Mouse (Mus musculus): ENCODE results near the gene Hint3.
A peak's percentile ranks its signal among the peaks of the same experiment; 100 is the strongest.
"Not testable (repeated sequence)": the region's sequence is repeated elsewhere in the genome, so short reads cannot be mapped to it uniquely, and the experiment has no call there.

Hint3 gene

DNA sequence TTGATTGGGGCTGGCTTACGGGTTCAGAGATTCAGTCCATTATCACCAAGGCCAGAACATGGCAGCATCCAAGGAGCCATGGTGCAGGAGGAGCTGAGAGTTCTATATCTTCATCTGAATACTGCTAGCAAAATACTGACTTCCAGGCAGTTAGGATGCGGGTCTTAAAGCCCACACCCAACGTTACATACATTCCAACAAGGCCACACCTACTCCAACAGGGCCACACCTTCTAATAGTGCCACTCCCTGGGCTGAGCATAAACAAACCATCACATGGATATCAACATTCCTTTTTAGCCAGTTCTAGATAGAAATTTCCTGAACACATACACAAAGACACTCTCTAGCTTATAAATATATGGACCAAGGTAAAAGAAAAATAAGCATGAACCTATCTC, at the start of gene Hint3:
TSS of gene Hint3 (minus strand) at position 120 of the 400 bp plus-strand sequence.
- no peak for DNase-seq (ENCODE audit: extremely low read depth, insufficient read length, low spot score)

DNA sequence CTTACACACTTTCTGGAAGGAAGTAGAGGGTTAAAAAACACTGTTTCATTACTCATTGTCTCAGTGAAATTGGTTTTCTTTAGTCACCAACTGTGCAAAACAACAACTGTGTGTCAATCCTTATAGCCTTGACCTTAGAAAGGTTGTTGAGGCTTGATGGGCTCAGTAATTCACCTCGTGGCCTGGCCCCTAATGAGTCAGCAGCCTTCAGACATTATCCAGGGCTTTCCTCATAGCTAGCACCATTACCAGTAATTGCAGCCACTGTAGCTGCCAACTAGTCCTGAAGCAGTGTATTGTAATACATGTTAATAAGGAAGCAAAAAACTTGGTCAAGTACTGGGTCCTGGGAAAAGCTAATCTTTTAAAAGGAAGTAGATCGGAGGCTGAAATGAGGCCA, 48.6 kb upstream of the Hint3 start:
- no peak for DNase-seq (ENCODE audit: extremely low read depth, insufficient read length, low spot score)

DNA sequence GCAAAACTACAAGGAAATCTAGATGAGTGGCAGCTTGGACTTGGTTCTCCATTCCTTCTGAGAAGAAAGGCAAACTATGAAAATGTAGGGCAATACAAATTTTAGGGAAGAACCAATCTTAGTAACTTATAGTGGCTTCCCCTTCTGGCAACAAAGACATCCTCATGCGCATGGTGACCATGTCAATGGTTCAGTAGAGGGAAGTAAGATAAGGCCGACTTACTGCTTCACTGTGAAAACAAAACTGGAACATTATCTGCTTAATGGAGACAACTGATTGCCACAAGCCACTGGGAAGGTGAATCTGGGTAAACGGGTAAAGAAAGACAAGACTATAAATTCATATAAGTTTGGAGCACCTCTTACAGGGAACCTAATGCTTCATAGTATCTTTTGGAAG, 45.4 kb upstream of the Hint3 start:
- no peak for DNase-seq (ENCODE audit: extremely low read depth, insufficient read length, low spot score)

DNA sequence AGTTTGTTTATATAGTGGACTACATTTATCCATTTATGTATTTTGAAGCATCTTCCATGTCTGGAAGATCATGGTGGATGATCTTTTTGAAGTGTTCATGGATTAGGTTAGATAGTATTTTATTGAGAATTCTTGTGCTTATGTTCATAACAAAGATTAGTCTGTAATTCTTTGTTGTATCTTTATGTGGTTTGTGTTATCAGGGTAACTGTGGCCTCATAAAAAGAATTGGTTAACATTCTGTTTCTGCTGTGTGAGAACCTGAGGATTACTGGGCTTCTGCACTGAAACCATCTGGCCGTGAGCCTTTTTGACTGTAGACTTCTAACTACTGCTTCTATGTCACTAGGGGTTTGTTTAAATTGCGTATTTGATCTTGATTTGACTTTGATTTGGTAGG, 37.1 kb upstream of the Hint3 start:
- DNase-seq (ENCODE audit: extremely low read depth, insufficient read length, low spot score) = no peak

DNA sequence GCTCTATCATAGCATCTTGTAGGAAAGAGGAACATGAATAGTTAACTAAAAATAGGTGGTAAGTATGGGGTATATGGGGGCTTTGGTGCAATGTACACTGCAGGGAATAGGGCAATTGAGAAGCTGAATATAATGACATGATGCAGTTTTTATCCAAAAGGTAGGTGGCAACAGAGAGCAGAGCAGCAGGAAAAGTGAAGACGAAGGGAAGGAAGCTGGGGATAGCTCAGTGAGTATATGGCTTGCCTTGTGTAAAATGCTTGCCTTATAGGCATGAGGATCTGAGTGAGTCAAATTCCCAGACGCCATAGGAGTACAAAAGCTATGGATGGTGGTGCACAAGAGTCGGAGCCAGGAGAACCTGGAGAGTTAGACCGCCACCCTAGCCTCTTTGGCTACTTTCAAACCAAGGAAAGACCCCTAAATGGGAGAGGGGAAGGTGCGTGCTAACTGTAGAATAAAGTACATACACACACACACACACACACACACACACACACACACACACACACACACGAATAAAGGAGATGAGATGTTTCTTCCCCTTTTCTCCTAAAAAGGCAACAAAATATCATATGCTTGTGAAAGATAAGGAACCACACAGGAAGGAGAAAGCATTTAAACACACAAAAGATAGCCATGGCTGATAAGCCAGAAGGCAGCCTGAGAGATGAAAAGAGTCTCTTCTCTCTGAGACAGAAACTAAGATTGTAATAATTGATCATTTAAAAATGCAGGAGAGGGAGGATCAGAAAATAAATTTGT, 31.3 kb upstream of the Hint3 start:
- DNase-seq (ENCODE audit: extremely low read depth, insufficient read length, low spot score) = no peak

DNA sequence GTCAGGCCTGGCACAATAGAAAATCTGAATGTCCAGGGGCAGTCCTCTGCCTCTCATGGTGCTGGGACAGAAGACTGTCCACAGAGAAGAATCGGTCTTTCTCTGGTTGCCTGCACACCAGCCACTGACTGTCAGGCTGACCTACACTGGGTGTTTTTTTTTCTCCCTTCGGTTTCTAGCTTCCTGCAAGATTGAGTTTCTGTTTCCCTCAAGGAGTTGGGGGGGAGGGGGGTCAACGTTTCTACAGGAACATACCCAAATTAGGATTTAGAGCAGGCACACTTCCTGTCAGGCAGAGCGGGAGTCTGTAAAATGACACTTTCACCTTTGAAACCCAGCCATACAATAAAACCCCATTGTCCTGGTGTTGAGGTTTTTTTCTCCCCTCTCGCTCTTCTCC, 26.2 kb upstream of the Hint3 start:
- DNase-seq (ENCODE audit: extremely low read depth, insufficient read length, low spot score) = no peak

DNA sequence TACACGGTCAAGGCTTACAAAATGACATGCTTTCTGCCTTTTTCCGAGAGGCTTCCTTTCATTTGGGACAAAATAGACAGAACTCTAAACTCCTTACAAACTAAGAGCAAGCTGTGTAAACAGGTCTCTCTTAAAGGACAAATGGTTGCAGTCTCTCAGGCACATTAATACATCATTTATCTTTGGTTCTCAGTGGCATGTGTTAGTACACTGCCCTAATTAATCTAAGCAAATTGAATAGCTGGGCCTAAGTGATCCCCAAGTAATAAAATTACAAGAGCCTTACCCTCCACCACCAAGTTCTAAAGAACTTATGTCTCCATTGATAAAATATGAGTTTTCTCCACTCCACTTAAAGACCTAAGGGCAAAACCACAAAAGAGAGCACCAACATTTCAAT, 18.2 kb upstream of the Hint3 start:
- DNase-seq (ENCODE audit: extremely low read depth, insufficient read length, low spot score) = no peak

DNA sequence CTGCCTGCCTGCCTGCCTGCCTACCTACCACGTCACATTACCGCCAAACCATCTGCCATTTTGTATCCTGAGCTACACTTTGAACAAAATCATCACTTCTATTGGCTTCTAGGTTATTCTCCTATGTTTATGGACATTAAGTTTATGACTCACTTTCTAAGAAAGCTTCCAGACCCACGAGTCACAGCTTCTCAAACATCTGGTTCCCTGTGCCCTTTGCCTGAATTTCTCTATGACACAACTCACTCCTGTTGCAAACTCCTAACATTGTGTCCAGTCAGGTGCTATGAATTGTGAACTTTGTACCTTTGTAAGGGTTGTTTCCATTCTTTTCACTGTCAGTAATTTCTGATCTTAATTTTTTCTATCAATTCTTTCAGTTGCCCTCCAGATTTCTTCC, 8.8 kb upstream of the Hint3 start:
- DNase-seq (ENCODE audit: extremely low read depth, insufficient read length, low spot score) = peak; percentile 3

DNA sequence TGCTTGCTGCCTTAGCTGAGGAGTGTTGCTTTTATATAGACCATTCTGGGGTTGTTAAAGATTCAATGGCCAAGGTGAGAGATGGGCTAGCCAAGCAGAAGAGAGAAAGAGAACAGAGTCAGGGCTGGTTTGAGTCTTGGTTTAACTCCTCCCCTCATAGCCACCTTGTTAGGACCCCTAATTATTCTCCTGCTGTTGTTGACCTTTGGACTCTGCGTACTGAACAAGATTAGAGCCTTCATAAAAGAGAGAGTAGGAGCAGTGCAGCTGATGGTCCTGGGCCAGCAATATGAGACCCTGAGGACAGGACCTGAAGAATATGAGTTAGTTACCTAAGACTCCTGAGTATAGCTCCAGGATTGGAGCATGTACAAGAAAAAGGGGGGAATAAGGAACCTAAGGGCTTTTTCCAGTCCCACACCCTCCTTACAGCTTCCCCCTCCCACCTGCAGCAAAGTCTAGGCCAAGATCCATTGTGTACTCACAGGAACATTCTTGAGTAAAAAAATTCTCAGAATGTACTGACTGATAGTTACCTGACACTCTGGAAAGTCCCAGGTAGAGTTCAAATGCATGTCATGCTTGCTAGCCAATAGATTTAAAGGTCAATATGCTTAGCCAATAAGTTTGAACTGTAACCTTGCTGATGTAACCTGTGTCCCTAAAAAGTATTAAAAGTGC, 7.2 kb upstream of the Hint3 start:
- DNase-seq (ENCODE audit: extremely low read depth, insufficient read length, low spot score) = not testable (repeated sequence)

DNA sequence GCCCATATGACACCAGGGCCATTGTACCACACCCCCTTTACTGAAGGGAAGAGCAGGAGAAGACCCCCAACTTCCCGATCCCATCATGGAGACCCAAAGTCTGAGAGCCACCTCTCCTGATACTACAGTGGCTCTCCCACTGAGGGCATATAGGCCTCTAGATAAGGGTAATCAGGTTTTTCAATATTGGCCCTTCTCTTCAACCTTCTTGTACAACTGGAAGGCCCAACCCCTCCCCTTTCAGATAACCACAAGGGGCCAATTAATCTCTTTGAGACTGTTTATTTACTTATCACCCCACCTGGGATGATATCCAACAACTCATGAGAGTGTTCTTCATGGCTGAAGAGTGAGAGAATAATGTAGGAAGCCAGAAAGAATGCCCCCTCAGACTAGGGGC, 3.3 kb upstream of the Hint3 start:
- DNase-seq (ENCODE audit: extremely low read depth, insufficient read length, low spot score) = no peak

DNA sequence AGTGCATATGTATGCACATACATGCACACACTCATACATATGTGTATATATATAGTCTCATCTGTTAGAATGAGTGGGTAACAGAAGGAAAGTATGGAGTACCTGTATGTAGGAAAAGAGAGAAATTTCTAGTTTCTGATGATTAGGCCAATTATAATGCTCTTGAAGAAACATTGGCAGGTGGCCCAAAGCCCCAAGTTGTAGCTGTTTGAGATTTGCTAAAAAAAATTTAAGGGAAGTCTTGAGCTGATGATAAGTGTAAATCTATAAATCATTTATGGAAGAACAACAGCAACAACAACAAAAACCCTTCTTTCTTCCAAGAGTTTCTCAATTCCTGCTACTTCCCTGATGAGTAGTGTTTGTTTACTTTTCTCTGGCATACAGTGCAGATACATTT, 545 bp upstream of the Hint3 start:
- DNase-seq (ENCODE audit: extremely low read depth, insufficient read length, low spot score) = no peak

DNA sequence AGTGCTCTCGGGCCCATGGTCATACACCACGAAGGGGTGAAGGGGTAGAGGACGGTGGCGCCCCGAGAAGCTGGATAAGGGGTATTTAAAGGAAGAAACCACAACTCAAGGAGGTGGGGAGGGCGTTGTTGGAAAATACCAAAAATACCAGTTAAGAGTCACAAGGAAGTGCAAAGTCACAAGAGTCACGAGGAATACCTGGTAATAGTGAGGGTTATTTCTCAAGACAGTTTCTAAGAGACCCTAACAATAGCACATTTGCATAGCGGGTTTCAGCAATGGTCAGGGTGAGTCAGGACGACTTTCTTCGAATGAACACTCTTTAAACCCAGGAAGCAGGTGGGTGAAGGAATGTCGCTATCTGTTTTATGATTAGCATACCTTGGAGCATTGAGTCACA, 988 bp downstream of the Hint3 start:
- not testable (repeated sequence) for DNase-seq (ENCODE audit: extremely low read depth, insufficient read length, low spot score)

DNA sequence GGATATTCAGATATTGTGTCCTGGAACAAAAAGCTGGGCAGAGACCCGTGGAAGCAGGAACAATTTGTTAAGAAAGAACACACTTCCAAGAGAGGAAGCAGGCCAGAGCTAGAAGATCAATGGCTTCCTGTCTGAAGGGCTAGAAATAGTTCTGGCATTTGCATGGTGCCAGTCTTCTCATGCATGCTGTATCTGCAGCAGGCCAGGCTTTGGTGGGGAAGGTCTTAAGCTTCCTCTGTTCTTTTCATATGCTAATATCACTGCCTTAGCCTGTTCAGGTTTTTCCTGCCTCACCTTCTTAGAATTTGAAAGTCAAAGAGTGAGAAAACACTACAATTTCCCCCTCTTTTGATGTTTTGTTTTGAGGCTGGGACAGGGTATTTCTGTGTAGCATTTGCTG, 1.9 kb downstream of the Hint3 start:
- DNase-seq (ENCODE audit: extremely low read depth, insufficient read length, low spot score) = no peak

DNA sequence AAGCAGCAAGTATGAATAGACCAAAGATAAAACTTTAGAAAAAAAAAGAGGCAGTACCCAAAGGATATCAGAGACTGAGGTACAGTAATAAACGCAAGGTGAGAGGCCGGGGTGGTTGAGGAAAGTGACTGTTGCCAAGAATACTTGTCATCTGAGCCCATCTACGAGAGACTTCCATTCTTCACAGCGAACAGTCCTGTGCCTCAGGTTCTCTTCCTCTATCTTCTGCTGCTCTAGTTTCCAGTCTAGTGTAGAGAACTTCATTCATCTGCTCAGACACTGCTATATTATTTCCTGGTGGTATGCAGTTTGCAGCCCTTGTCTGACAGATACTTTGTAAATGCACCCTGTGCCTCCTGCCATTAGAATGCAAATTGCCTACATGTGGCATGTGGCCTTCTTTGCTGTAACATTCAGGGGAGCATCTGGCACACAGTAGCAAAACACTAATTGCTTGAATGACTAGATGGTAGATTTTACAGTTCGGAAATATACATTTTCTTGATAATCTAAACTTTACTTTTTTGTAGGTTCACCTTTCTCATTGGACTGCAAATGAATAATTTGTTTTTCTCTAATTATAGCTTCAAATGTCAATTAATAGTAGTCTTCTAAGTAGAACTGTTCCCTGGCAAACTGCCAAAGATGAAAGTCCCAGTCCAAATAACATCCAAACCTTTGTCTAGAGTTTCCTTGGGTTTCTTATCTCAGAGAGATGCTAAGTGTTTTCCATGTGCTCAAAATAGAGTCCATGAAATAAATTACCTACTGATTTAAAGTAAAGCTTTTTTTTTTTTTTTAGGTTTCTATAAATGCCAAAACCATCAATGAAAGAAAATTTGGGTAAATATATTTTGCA, 5.0 kb downstream of the Hint3 start:
- no peak for DNase-seq (ENCODE audit: extremely low read depth, insufficient read length, low spot score)

DNA sequence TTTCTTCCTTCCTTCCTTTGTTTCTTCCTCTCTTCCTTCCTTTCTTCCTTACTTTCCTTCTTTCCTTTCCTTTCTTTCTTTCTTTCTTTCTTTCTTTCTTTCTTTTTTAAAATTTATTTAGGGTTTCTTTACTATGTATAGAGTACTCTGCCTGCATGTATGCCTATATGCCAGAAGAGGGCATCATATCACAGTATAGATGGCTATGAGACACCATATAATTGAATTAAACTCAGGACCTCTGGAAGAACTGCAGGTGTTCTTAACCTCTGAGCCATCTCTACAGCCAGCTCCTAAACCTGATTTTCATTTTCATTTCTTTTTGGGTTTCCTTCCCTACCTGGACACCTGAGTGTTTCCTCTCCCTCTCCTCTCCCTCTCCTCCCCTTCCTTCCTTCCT, 6.5 kb downstream of the Hint3 start:
- DNase-seq (ENCODE audit: extremely low read depth, insufficient read length, low spot score) = no peak

DNA sequence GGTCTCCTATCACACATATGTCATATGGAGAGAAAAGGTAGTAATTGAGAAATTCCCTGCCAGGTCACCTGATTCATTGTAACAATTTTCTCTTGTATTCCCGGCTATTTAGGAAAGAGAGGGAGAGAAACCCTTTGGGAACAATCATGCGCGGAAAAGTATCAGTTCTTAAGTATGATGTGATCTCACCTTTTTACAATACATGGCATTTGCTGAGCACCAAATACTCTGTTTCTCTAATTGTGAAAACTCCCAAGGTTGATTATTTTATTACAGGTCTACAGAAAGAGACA, 10.6 kb downstream of the Hint3 start:
- DNase-seq (ENCODE audit: extremely low read depth, insufficient read length, low spot score) = no peak

DNA sequence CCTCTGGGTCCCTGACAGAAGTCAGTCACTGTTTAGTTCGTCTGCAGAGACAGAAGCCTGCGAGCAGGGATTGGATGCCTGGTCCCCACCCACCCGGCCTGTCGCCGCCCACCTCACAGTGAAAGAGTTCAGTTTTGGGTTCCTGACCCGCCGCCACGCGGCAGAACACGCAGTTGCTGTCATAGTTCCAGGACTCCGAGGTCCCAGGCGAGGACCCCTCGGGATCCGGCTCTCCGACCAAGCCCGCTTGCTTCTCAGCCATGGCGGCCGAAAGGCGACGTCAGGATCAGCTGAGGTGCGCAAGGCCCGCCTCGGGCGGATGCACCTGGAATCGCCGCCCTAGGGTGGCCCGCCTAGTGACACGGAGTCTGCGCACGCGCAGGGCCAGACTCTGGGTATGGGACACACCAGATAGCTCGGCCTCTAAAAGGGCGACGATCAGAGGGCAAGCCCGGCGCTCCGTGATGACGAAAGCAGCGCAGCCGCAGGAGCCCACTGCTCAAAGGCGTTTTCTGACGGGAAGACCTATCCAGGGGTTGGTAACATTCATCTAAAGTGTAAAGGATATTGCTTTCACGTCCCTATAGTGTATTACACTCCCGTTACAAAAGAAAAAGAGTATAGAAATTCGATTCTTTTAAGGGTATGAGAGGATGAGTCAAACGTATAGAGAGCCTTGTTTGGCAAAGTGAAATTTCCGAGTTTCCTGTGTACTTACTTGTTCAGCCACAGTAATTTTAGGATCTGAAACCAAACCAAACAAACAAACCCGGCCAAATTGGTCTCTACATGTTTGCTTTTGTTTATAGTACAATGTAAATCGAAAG, 11.1 kb downstream of the Hint3 start:
- peak; percentile 98 for DNase-seq (ENCODE audit: extremely low read depth, insufficient read length, low spot score)

DNA sequence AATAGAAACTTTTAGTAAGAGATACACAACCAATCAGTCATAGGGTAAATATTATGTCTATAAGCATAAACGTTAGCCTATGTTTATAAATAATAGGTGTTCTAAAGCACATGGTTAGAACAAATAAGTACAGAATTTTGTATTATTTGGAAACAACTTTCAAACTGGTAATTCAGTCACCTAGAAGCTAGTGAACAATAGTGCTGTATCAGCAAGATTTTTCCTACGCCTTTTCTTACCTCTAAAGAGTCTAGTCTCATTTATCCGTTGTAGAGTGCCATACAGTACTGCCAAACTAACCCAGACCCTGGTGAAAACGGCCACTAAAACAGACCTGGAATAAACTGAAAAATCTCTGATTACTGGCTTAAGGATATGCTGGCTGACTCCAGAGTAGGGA, 16.4 kb downstream of the Hint3 start:
- DNase-seq (ENCODE audit: extremely low read depth, insufficient read length, low spot score) = no peak

DNA sequence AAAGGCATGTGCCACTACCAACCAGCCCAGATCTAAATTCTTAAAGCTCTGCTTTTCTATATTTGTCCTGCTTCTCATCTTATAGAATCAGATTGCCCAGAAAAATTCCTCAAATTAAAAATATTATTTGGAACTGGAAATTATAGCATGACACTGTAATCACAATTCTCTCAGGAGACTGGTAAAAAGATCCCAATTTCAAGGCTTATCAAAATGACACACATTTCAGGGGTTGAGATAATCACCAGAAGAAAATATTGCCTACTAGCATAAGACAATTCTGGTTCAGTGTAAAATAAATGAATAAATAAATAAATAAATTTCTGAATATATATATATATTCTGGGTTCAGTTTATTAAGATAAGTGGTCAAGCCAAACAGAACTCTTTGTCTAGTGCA, 19.8 kb downstream of the Hint3 start:
- no peak for DNase-seq (ENCODE audit: extremely low read depth, insufficient read length, low spot score)

DNA sequence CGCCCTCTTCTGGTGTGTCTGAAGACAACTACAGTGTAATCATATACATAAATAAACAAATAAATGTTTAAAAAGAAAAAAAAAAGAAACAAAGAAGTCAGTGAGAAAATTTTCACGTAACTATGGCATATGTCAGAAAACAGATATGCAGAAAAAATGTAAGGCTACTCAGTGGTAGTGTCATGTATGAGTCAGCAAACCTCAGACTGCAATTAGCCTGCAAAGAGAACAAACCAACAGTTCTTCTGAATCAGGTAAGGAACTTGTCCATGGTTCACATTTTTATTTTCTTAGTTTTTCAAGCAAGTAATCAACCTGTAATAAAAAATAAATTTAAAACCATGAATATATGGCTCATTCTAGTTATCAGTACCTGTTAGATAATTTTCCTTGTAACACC, 21.3 kb downstream of the Hint3 start:
- no peak for DNase-seq (ENCODE audit: extremely low read depth, insufficient read length, low spot score)

DNA sequence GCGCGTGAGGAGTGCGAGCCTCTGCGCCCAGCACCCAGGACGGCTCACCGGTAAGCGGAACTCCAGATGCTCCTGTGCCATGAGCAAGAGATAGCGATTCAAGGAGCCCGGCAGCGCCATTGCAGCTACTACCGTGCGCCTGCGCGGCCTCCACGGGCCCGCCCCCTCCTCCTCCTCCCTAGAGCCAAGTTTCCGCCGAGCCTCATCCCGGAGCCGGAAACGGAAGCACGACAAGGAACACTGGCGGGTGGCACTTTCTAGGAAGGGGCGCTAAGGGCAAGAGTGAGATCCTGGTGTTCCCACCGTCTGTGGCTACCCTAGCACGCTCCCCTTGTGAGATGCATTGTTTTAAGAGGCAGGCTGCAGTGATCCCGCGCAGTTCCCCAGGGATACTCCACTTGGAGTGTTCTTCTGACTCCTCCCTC, 28.9 kb downstream of the Hint3 start, which contains the start of gene Trmt11:
TSS of gene Trmt11 (minus strand) at position 208 of the 425 bp plus-strand sequence.
- peak; percentile 89 for DNase-seq (ENCODE audit: extremely low read depth, insufficient read length, low spot score)

Measured in 3134 (cell line).